Mouse (Mus musculus) activated CD4-positive, CD25-positive, alpha-beta regulatory T cell, adult 4 months (primary cell): ENCODE data around the gene 1110051M20Rik. TPM values are rescaled to one million over a fixed set of nuclear protein-coding genes. Genes with fewer than 3 reads are reported as not detected.
"Not testable (repeated sequence)": the region's sequence is repeated elsewhere in the genome, so short reads cannot be mapped to it uniquely, and the experiment has no call there.

Experiments
- ATAC-seq: one replicate; pipeline ENCODE4 v1.8.0; 2017
- polyA plus RNA-seq, 2 experiments: library from polyadenylated mRNA; unstranded; fragments of 100-300 nt; shearing (Covaris generic); gene quantifications; one replicate each; pipeline ENCODE4 v1.2.1; 2017

The 1110051M20Rik gene
- 10 to 100 TPM; 23.8 to 28.2 TPM for polyA plus RNA-seq

GRCm38 (mm10) chr2:91444286-91444892 lies at the start of gene 1110051M20Rik:
1110051M20Rik (minus strand) TSS chr2:91444704.
- peak; percentile 99 for ATAC-seq

- ATAC-seq, result no peak
Observed at GRCm38 (mm10) chr2:91493981-91494380, 49.5 kb upstream of the 1110051M20Rik start.

GRCm38 (mm10) chr2:91492071-91492635 lies 47.6 kb upstream of the 1110051M20Rik start:
- no peak for ATAC-seq

GRCm38 (mm10) chr2:91487295-91487694 lies 42.8 kb upstream of the 1110051M20Rik start:
- not testable (repeated sequence) for ATAC-seq

DNA sequence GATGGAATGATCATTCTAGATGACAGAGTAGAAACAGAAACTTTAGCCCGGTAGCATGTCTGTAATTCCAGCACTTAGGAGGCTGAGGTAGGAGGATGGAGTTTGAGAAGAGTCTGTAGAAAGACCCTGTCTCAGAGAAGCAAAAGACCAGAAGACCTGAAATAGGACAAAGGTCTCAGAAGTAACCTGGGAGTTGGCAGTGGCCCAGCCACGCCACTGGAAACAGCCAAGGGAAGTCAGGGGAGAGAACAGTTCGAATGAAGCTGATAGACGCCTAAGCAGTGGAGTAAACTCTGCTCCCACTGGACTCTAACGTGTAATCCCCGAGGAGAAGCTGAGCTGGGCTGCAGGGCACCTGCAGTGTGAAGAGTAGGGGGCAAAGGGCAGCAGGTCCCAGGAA lies 40.8 kb upstream of the 1110051M20Rik start:
- ATAC-seq, result no peak

DNA sequence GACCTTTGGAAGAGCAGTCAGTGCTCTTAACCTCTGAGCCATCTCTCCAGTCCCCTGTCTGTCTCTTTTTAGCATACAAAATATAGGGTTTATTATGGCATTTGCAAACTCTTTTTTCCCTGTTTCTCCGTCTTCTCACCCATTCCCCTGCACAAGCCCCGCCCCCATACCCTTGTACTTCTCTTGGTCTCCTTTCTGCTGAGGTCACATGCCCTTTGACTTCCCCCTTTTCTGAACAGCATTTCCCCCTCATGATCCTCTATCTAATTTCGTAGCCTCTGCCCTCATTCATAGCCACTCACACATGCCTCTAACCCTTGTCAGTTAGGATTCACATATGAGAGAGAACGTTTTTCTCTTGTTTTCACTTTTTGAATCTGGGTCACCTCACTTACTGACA lies 40.2 kb upstream of the 1110051M20Rik start:
- ATAC-seq, result no peak

DNA sequence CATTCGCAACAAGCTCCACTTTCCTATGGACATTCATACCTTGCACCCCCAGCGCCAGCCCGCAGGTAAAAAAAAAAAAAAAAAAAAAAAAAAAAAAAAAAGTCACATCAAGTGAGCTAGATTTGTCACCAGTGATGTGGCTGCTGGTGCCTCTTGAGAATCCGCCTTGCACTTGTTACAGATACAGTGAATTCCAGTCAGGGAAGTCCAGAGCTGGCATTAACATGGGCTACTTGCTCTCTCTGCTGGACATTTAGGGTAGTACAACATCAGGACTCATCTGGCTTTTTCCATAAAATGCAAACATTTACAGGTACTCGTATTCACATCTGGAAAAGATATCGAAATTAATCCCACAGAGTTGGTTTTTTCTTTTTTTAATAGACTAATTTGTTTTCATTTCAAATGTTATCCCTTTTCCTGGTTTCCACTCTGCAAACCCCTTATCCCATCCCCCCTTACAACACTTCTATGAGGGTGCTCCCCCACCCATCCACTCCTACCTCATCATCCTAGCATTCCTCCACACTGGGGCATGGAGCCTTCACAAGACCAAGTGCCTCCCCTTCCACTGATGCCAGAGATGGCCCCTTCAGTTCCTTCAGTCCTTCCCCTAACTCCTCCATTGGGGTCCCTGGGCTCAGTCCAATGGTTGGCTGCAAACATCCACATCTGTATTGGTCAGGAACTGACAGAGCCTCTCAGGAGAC lies 36.5 kb upstream of the 1110051M20Rik start:
- ATAC-seq, result no peak

- no peak for ATAC-seq
Observed at GRCm38 (mm10) chr2:91480399-91480801, 35.9 kb upstream of the 1110051M20Rik start.

- ATAC-seq, result no peak
Observed at GRCm38 (mm10) chr2:91476841-91477240, 32.3 kb upstream of the 1110051M20Rik start.

GRCm38 (mm10) chr2:91476251-91476661 lies 31.8 kb upstream of the 1110051M20Rik start:
- ATAC-seq, result no peak

DNA sequence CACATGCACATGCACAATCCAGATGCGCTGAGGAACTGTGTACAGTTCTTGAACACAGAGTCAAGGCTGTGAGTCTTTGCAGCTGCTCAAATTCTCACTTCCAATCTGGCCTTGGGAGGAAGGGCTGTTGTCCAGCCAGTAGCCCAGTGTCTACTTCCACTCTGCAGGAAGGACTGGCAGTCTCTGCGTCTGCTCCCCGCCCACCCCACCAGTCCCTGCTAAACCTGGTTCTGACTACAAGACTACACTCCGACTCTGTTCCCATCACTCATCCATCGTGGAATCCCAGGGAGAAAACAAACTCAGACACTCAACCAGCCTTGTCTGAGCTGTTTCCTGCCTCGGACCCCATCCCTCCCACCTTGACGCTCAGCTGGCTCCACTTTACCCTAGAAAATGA lies 31.3 kb upstream of the 1110051M20Rik start:
- ATAC-seq, result no peak

- no peak for ATAC-seq
Observed at GRCm38 (mm10) chr2:91474358-91474757, 29.9 kb upstream of the 1110051M20Rik start.

DNA sequence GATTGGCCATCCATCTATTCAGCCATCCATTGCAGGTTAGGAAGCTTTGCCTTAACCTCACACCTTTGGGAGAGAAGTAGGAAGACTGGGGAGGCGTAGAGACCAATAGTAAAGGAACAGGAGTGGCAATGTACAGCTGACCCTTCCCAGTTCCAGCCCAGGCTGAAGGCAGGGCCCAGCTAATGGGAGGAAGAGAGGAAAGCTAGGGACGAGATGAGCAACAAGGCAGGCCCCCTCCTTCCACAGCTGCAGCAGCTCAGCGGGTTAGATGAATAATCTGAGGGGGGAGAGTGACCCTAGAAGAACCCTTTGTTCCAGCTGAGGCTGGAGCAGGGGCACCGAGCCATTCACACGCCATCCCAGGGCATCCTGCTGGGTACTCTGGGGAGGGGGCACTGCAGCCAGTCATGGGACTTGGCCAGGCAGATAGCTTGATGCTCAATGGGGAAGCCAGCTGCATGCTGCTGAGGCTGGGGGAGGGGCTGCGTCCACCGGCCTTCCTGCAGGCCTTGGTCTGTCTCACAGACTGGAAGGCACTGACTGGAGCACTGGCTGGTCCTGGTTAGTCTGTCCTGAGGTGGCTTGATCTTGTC lies 25.6 kb upstream of the 1110051M20Rik start:
- no peak for ATAC-seq

DNA sequence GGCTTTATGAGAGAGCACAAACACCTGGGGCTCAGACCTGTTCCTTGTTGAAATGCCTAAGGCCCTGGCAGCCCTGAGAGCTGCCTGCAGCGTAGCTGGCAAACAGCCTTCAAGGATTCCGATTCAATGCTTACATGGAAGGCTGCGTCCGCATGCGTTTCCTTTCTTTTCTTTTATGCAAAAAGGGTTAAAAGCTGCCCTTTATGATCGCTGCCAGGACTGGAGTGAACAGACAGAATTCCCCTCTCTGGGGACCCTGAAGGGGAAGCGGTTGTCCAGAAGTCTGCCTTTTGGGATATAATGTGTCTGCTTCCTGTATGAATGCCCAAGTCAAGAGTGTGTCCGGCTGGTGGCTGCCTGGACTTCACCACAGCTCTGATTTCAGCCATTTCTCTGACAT lies 23.1 kb upstream of the 1110051M20Rik start:
- ATAC-seq, result no peak

DNA sequence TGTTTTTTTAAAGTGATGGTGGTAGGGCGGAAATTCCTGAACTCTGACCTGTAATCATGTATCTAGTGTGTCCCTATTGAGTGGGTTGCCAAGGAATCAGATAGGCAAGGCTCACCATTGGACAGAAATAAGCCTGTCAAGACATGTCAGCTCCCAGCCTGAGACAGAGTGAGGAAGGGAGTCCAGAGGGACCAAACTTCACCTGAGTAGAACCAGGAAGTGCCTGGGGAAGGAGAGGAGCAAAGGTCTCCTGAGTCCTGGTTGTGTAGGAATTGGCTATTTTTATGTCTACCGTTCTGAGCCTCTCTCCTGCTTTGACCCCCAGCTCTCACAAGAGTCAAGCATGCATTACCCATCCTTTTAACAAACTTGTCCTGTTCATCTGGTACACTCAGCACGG lies 21.4 kb upstream of the 1110051M20Rik start:
- ATAC-seq, result no peak

DNA sequence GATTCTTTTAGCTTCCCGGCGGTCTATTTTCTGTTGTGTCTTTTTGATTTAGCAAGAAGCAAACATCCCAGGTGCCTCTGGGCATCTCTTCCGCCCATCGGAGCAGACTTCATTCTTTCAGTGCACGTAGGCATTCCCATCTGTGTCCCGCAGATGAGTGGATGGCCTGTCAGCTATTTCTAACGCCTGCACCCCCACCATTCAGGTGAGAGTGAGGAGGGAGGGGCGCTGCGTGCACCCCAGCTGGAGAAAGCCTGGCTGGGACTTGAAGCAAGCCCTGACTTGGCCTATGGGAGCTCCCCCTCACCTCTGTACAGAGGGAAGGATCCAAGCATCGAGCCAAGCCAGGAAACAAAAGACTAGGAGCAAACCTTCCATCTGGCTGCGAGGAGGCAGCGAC lies 18.2 kb upstream of the 1110051M20Rik start:
- no peak for ATAC-seq

- no peak for ATAC-seq
Observed at GRCm38 (mm10) chr2:91462196-91462595, 17.7 kb upstream of the 1110051M20Rik start.

GRCm38 (mm10) chr2:91461341-91461740 lies 16.8 kb upstream of the 1110051M20Rik start:
- no peak for ATAC-seq

GRCm38 (mm10) chr2:91460771-91461170 lies 16.3 kb upstream of the 1110051M20Rik start:
- no peak for ATAC-seq

DNA sequence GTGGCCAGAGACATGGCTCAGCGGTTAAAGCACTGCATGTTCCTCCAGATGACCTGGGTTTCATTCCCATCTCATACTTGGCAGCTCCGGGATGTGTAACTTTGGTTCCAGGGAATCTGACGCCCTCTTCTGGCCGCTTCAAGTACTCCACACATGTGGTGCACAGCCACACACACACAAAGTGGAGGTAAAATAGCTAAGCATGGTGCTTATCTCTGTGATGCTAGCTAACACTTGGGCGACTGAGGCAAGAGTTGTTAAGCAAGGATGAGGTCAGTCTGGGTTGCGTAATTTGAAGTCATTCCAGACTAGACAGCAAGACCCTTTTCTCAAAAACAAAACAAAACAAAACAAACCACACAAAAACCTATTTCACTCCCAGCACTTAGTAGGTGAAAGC lies 15.6 kb upstream of the 1110051M20Rik start:
- no peak for ATAC-seq

- no peak for ATAC-seq
Observed at GRCm38 (mm10) chr2:91458673-91459391, 14.3 kb upstream of the 1110051M20Rik start.

GRCm38 (mm10) chr2:91458252-91458672 lies 13.8 kb upstream of the 1110051M20Rik start:
- no peak for ATAC-seq
